Mouse (Mus musculus): ENCODE data around the gene Cabp1. TPM values are rescaled to one million over a fixed set of nuclear protein-coding genes. Genes with fewer than 3 reads are reported as not detected.

The Cabp1 gene
- polyA plus RNA-seq, 1 experiment: 3.3 TPM

DNA sequence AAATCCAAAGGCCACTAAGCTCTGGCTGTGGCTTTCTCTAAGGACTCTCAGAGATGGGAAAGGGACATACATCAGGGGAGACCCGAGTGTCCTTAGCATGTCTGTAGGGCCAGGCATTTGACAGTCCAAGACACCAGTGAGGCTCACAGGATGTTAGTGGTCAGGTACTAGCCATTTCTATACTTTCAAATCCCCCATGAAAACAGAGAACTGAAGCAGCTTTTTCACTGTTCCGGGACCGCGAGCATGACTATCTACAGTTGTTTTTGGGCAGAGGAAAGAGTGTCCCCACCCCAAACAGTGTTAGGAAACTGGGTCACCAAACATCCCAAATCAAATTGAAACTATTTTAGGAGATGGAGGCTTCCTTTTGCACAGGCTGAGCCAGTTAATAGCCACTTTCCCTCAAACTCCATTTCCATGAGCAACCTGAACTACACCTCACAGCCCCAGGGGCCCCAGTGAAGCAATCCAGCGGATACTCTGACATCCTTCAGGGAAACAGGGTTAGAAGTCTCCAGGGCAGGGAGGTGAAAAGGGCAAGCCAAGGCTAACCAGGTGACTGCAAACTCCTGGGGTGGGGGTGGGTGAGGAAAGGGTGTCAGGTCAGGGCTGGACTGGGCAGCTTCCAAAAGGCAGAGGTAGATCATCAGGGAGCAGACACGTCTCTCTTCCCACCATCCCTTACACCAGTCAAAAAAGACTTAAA is 60.7 kb downstream of the Cabp1 start:
- Histone ChIP-seq H3K4me3 (ENCODE audit: insufficient read depth, low read length) (peak overlapping the region; percentile 91), H3K4me1 (ENCODE audit: control insufficient read depth, insufficient read depth, low read length) (no peaks in the 10 kb centered on the region), H3K27ac (ENCODE audit: insufficient read depth, low read length) (no peak overlapping the region)
- TF ChIP-seq CTCF (IDR thresholded peaks at IDR 0.05; ENCODE audit: borderline replicate concordance, insufficient read depth, low read length): no peak
- no peak for TF ChIP-seq POLR2A (IDR thresholded peaks at IDR 0.05; ENCODE audit: low read depth, low read length)

DNA sequence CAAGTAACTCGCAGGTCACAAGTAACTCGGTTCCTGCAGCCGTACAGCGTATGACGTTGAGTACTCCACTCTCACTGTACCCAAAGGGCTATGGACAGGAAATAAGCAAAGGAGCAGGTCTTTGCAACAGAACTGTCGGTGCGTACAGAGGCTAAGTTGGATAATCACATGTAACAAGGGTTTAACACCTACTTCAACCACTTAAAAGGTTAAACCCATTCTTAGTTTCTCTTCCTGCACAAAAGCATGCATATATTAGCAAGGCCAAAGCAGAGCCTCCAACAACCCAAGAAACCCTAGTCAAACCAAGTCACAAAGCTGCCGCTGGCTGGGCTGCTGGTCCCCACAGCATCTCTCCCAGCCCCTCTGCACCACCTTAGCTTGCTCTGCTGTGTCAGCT is 61.7 kb downstream of the Cabp1 start:
- no peak overlapping the region for H3K4me3 ChIP-seq (ENCODE audit: insufficient read depth, low read length)
- no peak overlapping the region for H3K27ac ChIP-seq (ENCODE audit: insufficient read depth, low read length)
- TF ChIP-seq POLR2A (IDR thresholded peaks at IDR 0.05; ENCODE audit: low read depth, low read length) (no peak), CTCF (IDR thresholded peaks at IDR 0.05; ENCODE audit: borderline replicate concordance, insufficient read depth, low read length) (no peak)
- H3K4me1 ChIP-seq (ENCODE audit: control insufficient read depth, insufficient read depth, low read length): no peaks in the 10 kb centered on the region

DNA sequence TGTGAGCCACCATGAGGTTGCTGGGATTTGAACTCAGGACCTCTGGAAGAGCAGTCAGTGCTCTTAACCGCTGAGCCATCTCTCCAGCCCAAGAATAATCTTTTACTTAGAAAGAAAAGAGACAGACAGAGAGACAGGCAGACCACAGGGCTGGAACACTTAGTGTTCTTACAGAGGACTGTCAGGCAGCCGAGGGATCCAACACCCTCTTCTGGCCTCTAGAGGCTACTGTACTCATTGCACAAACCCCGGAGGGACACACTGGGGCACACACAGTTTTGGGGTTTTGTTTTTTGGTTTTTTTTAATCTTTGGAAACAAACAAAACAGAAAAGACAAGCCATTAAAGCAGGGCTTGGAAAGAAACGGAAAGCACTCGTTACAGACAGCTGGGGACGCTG is 64.9 kb downstream of the Cabp1 start:
- TF ChIP-seq POLR2A (IDR thresholded peaks at IDR 0.05; ENCODE audit: low read depth, low read length) (no peak), CTCF (IDR thresholded peaks at IDR 0.05; ENCODE audit: borderline replicate concordance, insufficient read depth, low read length) (no peak)

DNA sequence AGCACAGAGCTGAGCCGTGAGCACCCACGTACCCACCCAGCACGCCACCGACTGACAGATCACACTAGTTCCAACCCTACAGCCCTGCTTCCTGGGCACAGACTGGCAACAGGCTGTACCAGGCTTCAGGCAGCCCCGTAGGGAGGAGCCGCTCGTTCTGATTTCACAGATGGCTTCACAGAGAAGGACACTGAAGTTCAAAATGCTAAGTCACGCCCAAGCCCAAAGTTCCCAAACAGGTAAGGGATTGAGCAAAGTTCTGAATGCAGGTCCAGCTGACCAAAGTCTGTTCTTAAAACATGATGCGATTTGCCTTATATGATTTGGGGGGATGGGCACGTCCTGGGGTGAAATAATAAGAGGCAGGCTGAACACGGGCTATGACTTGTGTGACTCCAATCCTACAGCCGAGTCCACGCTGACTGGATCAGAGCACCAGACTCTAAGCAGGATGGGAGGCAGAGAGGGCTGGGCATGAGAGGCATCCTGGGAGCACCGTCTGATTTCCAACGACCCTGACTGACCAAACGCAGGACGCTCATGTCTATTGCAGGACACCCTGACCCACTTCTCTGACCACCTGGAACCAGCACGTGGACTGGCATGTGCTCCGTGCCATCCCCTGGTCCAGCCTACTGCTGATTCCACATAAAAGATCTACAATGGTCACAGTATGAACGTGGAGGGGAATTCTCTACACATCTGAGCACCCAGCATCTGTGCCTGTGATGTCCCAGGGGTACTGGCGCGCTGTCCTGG is 66.6 kb downstream of the Cabp1 start:
- peaks cover 4% of the 10 kb centered on the region; the same call in 1 of the 2 replicates for H3K4me1 ChIP-seq (ENCODE audit: control insufficient read depth, insufficient read depth, low read length)
- TF ChIP-seq CTCF (IDR thresholded peaks at IDR 0.05; ENCODE audit: borderline replicate concordance, insufficient read depth, low read length): no peak
- TF ChIP-seq POLR2A (IDR thresholded peaks at IDR 0.05; ENCODE audit: low read depth, low read length): no peak
- no peak overlapping the region for H3K4me3 ChIP-seq (ENCODE audit: insufficient read depth, low read length)
- no peak overlapping the region for H3K27ac ChIP-seq (ENCODE audit: insufficient read depth, low read length)

More for the DNA sequence above, 64.9 kb downstream of the Cabp1 start:
- H3K4me3 ChIP-seq (ENCODE audit: insufficient read depth, low read length): no peak overlapping the region
- H3K4me1 ChIP-seq (ENCODE audit: control insufficient read depth, insufficient read depth, low read length): peaks cover 4% of the 10 kb centered on the region; the same call in 1 of the 2 replicates
- no peak overlapping the region for H3K27ac ChIP-seq (ENCODE audit: insufficient read depth, low read length)

DNA sequence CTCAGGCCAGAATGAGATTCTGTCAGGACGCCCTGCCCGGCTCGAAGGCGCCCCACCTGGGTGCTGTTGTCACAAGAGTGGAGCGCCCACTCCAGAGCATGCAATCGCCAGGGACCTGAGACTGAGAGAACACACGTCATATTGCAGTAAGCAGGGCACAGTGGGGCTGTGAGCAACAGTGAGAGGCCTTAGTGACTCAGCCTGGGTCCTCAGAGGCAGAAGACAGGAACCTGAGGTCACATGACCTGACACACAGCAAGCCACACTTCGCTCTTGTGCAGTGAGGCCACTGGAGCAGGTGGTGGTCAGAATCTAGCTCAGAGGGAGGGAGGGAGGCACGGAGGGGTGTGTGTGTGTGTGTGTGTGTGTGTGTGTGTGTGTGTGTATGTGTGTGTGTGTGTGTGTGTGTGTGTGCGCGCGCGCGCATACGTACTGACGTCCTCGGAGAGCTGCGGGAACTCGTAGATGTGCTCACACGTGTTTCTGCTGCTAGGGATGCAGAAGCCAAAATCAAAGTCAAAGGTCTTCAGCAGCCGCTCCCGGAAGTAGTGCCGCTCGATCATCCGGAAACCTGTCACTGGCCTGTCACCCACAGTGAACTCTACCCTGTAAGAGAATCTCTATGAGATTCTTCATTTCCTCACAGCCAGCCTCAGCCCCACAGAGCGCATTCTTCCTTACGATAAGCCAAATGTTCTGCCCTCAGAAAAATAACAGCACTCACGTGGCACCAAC is 67.4 kb downstream of the Cabp1 start:
- TF ChIP-seq POLR2A (IDR thresholded peaks at IDR 0.05; ENCODE audit: low read depth, low read length) (no peak), CTCF (IDR thresholded peaks at IDR 0.05; ENCODE audit: borderline replicate concordance, insufficient read depth, low read length) (no peak)
- no peak overlapping the region for H3K4me3 ChIP-seq (ENCODE audit: insufficient read depth, low read length)
- H3K27ac ChIP-seq (ENCODE audit: insufficient read depth, low read length): no peak overlapping the region
- H3K4me1 ChIP-seq (ENCODE audit: control insufficient read depth, insufficient read depth, low read length): peaks cover 4% of the 10 kb centered on the region; the same call in 1 of the 2 replicates

DNA sequence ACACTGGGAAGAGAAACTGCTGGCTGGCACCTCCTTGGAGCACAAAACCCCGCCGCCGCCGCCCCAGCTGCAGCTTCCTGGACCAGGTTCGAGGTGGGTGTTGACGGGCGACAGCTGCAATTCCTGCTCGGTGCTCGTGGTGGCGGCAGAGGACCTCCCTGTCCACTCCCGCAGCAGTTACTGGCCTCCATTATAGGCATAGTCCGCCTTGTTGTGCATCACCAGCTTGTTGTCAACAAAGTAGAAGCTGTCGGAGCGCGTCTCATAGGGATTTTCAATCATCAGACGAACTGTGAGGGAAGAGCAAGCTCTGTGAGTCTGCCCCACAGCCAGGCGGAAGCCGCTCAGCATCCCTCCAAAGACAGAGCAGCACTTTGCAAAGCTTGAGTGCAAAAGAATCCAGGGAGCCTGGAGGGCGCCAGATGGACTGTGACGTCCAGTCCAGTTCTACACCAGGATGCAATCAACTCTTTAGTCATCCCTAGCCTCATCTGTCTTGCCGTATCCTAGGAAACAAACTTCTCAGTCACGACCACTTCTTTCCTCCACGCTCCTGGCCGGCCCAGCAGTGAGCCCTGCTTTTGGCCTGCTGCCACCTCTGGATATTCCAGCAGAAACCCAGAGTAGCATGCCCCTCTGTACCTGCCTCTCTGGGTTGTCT is 68.8 kb downstream of the Cabp1 start:
- peak; percentile 98 for TF ChIP-seq CTCF (IDR thresholded peaks at IDR 0.05; ENCODE audit: borderline replicate concordance, insufficient read depth, low read length)
- TF ChIP-seq POLR2A (IDR thresholded peaks at IDR 0.05; ENCODE audit: low read depth, low read length): no peak

DNA sequence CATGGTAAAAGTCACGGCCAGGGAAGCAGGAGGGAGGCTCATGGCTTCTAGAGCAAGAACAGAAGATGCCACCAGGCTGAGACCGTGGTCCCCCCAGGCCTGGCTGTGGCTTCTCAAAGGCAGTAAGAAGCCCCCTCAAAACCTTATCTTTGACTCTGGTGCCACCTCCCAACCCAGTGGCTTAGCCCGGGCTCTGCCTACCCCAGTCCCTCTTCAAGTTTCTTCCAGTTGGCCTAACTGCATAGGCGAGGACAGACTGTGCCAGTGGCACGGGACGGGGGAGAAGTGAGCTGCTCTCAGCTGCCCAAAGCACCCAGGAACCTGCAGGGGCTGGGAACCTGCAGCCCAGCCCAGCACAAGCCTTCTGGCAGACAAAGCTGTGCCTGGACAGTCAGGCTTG is 69.5 kb downstream of the Cabp1 start:
- TF ChIP-seq CTCF (IDR thresholded peaks at IDR 0.05; ENCODE audit: borderline replicate concordance, insufficient read depth, low read length) (no peak), POLR2A (IDR thresholded peaks at IDR 0.05; ENCODE audit: low read depth, low read length) (no peak)
- no peak overlapping the region for H3K4me3 ChIP-seq (ENCODE audit: insufficient read depth, low read length)

More for the DNA sequence above, 68.8 kb downstream of the Cabp1 start:
- Histone ChIP-seq H3K4me3 (ENCODE audit: insufficient read depth, low read length) (no peak overlapping the region), H3K4me1 (ENCODE audit: control insufficient read depth, insufficient read depth, low read length) (peaks cover 4% of the 10 kb centered on the region; the same call in 1 of the 2 replicates), H3K27ac (ENCODE audit: insufficient read depth, low read length) (no peak overlapping the region)

DNA sequence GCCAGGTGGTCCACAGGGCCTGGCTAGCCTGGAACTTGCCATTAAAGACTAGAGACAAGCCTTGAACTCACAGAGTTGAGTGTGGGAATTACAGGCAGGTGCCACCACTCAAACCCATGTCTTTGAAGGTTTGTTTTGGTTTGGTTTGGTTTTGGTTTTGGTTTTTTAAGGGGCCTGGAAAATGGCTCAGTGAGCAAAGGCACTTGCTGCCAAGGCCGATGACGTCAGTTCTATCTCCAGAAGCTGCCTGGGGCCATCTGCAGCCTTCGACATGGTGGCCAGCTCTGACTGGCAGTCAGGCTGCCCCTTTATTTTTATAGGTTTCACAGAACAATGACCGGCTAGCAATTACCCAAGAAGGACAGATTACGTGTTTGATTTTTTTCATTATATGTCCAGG is 73.2 kb downstream of the Cabp1 start:
- Histone ChIP-seq H3K4me1 (ENCODE audit: control insufficient read depth, insufficient read depth, low read length) (peaks cover 4% of the 10 kb centered on the region; the same call in 1 of the 2 replicates), H3K4me3 (ENCODE audit: insufficient read depth, low read length) (no peak overlapping the region), H3K27ac (ENCODE audit: insufficient read depth, low read length) (no peak overlapping the region)
- TF ChIP-seq CTCF (IDR thresholded peaks at IDR 0.05; ENCODE audit: borderline replicate concordance, insufficient read depth, low read length): no peak
- TF ChIP-seq POLR2A (IDR thresholded peaks at IDR 0.05; ENCODE audit: low read depth, low read length): no peak

More for the DNA sequence above, 69.5 kb downstream of the Cabp1 start:
- H3K4me1 ChIP-seq (ENCODE audit: control insufficient read depth, insufficient read depth, low read length): peaks cover 4% of the 10 kb centered on the region; the same call in 1 of the 2 replicates
- H3K27ac ChIP-seq (ENCODE audit: insufficient read depth, low read length): no peak overlapping the region

DNA sequence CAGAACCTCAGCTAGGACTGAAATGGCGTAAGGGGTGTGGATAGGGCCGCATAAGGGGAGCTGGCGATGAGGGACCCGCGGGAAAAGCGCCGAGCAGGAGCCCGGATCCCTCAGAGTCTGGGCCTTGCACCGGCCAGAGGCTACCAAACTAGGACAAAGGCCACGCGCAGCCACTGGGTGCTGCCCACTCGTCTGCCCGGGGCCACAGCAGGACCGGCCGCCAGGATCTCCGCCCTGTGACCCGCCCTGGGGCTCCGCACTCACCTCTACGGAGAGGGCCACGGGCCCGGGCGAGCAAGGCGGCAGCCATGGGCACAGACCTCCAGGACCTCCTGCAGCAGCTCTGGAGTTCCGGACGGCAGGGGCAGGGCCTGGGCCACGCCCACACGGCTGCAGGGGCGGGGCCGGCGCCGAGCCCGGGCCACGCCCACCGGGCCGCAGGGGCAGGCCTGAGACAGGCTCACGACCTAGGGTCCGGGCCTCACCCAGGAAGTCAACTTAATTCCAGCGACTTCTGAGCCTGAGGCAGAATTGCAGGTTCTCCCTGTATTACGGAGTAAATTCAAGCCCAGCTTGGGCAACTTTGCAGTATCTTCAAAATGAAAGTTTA is 75.1 kb downstream of the Cabp1 start, which contains the start of gene Acads:
TSS of gene Acads (minus strand) at position 386 of the 610 bp plus-strand sequence.
- H3K4me3 ChIP-seq (ENCODE audit: insufficient read depth, low read length): peak within 1 kb of the TSS; percentile 96
- H3K4me1 ChIP-seq (ENCODE audit: control insufficient read depth, insufficient read depth, low read length): no peaks in the 10 kb centered on the region; the same call in 1 of the 2 replicates
- peak within 1 kb of the TSS; percentile 22; the same call in 1 of the 2 replicates for H3K27ac ChIP-seq (ENCODE audit: insufficient read depth, low read length)
- no peak for TF ChIP-seq CTCF (IDR thresholded peaks at IDR 0.05; ENCODE audit: borderline replicate concordance, insufficient read depth, low read length)
- peak; percentile 87 for TF ChIP-seq POLR2A (IDR thresholded peaks at IDR 0.05; ENCODE audit: low read depth, low read length)

Other genes with a start within 250 kb of the Cabp1 start
- gene Hnf1a, start 223.3 kb downstream of the Cabp1 start, polyA plus RNA-seq (2011; ENCODE audit: insufficient read length, low read depth, missing spikeins): not detected in 2 replicates
- 72.7 and 85.3 TPM in 2 replicates for gene Sppl3, start 183.2 kb downstream of the Cabp1 start, polyA plus RNA-seq (2011; ENCODE audit: insufficient read length, low read depth, missing spikeins)
- gene Gm10401, start 96.1 kb downstream of the Cabp1 start, polyA plus RNA-seq (2011; ENCODE audit: insufficient read length, low read depth, missing spikeins): not detected in 2 replicates
- 23.8 and 27.9 TPM in 2 replicates for gene Acads, start 75.0 kb downstream of the Cabp1 start, polyA plus RNA-seq (2011; ENCODE audit: insufficient read length, low read depth, missing spikeins)
- gene Unc119b, start 59.4 kb downstream of the Cabp1 start, polyA plus RNA-seq (2011; ENCODE audit: insufficient read length, low read depth, missing spikeins): 18.6 and 19.8 TPM in 2 replicates
- gene Mlec, start 36.2 kb downstream of the Cabp1 start, polyA plus RNA-seq (2011; ENCODE audit: insufficient read length, low read depth, missing spikeins): 182 and 220 TPM in 2 replicates
- gene Pop5, start 41.5 kb upstream of the Cabp1 start, polyA plus RNA-seq (2011; ENCODE audit: insufficient read length, low read depth, missing spikeins): 18.6 and 22.8 TPM in 2 replicates
- gene Rnf10, start 78.5 kb upstream of the Cabp1 start, polyA plus RNA-seq (2011; ENCODE audit: insufficient read length, low read depth, missing spikeins): 163 and 168 TPM in 2 replicates
- 15.8 and 17.5 TPM in 2 replicates for gene Coq5, start 85.3 kb upstream of the Cabp1 start, polyA plus RNA-seq (2011; ENCODE audit: insufficient read length, low read depth, missing spikeins)
- 572 and 612 TPM in 2 replicates for gene Dynll1, start 106.6 kb upstream of the Cabp1 start, polyA plus RNA-seq (2011; ENCODE audit: insufficient read length, low read depth, missing spikeins)
- gene Srsf9, start 132.8 kb upstream of the Cabp1 start, polyA plus RNA-seq (2011; ENCODE audit: insufficient read length, low read depth, missing spikeins): 90.7 and 96.9 TPM in 2 replicates
- 13.6 and 18.7 TPM in 2 replicates for gene Gatc, start 146.8 kb upstream of the Cabp1 start, polyA plus RNA-seq (2011; ENCODE audit: insufficient read length, low read depth, missing spikeins)
- 20.4 and 20.5 TPM in 2 replicates for gene Triap1, start 146.8 kb upstream of the Cabp1 start, polyA plus RNA-seq (2011; ENCODE audit: insufficient read length, low read depth, missing spikeins)
- 280 and 336 TPM in 2 replicates for gene Cox6a1, start 154.6 kb upstream of the Cabp1 start, polyA plus RNA-seq (2011; ENCODE audit: insufficient read length, low read depth, missing spikeins)
- 4.8 and 9.1 TPM in 2 replicates for gene Msi1, start 235.2 kb upstream of the Cabp1 start, polyA plus RNA-seq (2011; ENCODE audit: insufficient read length, low read depth, missing spikeins)

All from embryonic fibroblast, embryonic 13.5 days (primary cell).